Mouse (Mus musculus) heart, embryonic 10.5 days (tissue): ENCODE measurements around the gene Nudt2. TPM values are rescaled to one million over a fixed set of nuclear protein-coding genes. Genes with fewer than 3 reads are reported as not detected.

Experiments
- polyA plus RNA-seq: library from polyadenylated mRNA; unstranded; fragments of >200 nt; fragmentation: Nextera tagmentation; extraction: Ambion mirVana; gene quantifications from 2 replicates; pipeline ENCODE4 v1.2.1, GENCODE M21; 2016

Gene Nudt2
- polyA plus RNA-seq, 1 experiment from 2014 or later: 56.6 TPM

Other genes starting within 250 kb of the Nudt2 start
- 82.1 and 87.0 TPM in 2 replicates for gene Ubap2, start 190.0 kb upstream of the Nudt2 start, polyA plus RNA-seq
- gene Dcaf12, start 150.3 kb upstream of the Nudt2 start, polyA plus RNA-seq: 49.0 and 49.9 TPM in 2 replicates
- 52.4 and 56.6 TPM in 2 replicates for gene Ubap1, start 116.2 kb upstream of the Nudt2 start, polyA plus RNA-seq
- 6.9 and 9.1 TPM in 2 replicates for gene Kif24, start 264 bp upstream of the Nudt2 start, polyA plus RNA-seq
- 2.9 and 3.2 TPM in 2 replicates for gene AI464131, start 37.9 kb downstream of the Nudt2 start, polyA plus RNA-seq
- gene 1110017D15Rik, start 52.2 kb downstream of the Nudt2 start, polyA plus RNA-seq: 1.0 TPM in 1 of 2 replicates, not detected in the other
- 1.5 and 2.2 TPM in 2 replicates for gene Fam219a, start 104.4 kb downstream of the Nudt2 start, polyA plus RNA-seq
- 1.4 and 1.7 TPM in 2 replicates for gene Dnaic1, start 104.6 kb downstream of the Nudt2 start, polyA plus RNA-seq
- gene Enho, start 175.2 kb downstream of the Nudt2 start, polyA plus RNA-seq: 5.3 and 8.9 TPM in 2 replicates
- 2.6 and 8.9 TPM in 2 replicates for gene Cntfr, start 231.9 kb downstream of the Nudt2 start, polyA plus RNA-seq
- gene Il11ra1, start 234.8 kb downstream of the Nudt2 start, polyA plus RNA-seq: 144 and 147 TPM in 2 replicates
- 54.5 and 71.3 TPM in 2 replicates for gene Rpp25l, start 248.4 kb downstream of the Nudt2 start, polyA plus RNA-seq